Mouse (Mus musculus) layer of hippocampus, adult 8-10 months (tissue): ENCODE data around the gene Anks3. TPM values are rescaled to one million over a fixed set of nuclear protein-coding genes. Genes with fewer than 3 reads are reported as not detected.

Source experiments
- DNase-seq, 2 experiments: peaks; one replicate each; pipeline ENCODE4 v3.0.0; 2022; ENCODE audit warnings: low spot score in 2 of 2
- total RNA-seq, 4 experiments: library from RNA; stranded (reverse); gene quantifications; 2 replicates each; pipeline ENCODE4 v1.2.4; 2022

Anks3 gene
- 10 to 100 TPM; 67.3 to 90.8 (median 81.5) TPM for total RNA-seq

DNA sequence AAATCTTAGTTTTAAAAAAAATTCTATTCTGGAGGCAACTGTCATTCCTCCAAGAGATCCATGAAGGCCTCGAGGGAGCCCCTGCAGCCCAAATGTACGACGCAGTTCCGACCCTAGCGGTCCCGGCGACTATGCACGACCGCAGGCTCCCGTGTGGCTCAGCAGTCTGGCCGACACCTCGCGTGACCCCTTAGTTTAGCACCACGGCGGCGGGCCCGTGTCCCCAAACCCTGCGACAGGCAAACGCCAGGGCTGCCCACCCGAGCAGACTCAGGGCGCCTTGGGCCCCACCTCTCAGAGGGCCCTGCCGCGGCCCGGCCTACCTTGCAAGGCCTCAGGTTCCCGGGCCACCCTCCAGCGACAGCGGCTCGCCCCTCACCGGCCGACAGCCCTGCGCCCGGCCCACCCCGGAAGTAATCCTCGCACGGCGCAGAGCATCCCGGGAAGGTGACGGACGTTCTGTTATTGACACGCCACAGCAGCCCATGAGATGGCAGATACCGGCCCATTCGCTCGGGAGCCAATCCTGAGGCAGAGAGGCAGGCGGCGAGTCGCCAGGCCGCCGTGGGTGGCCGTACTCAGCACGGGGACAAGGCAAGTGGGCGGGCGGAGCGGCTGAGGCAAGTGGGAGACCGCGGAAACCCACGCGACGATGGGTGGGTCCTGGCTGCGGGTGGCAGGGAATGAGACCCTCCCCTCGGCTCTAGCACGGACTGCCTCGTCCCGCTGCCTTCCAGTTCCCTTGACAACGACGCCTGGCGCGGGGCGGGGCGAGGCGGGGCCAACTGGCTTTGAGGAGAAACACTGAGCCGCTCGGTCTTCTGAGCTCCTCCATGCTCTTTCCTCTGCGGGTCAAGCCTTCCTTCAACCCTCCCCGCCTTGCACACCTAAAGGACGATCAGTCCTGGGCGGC, at the start of gene Anks3:
Gene Anks3, minus strand, starts transcription at position 409 of the 913 bp plus-strand sequence.
- peak; percentile 99 for DNase-seq

DNA sequence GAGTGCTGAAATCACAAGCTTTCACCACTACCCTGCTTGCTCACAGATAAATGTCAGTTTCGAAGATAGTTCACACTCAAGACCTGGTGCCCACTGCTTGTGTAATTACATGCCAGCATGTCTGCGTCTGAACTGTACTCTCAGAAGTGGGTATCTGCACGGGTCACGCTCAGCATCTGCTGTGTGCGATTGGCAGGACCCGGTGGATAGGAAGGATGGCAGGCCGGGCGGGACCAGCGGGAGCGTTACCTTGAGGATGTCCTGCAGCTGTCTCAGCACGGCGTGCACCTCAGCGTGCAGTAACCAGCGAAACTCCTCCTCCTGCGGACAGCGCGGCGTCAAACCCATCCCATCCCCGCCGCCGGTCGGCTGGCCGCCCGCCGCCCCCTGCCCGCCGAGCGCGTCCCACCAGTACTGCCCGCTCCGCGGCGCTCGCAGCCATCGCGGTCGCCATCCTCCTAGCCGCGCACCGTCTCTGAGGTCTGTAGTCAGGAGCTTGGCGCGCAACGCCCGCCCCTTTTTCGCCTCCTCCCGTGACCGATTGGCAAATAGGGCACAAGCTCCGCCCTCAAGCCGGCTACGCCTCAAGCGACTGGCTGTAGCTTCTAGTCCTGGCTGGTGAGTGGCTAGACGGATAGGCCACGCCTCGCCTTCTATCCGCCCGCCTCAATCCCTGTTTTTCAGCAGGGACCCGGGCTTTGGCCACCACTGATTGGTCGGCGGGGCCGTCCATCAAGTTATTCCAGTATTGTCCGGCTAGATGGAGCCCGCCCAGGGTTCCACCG, 49.2 kb upstream of the Anks3 start, which contains the start of gene Rogdi:
Gene Rogdi, minus strand, starts transcription at position 500 of the 785 bp plus-strand sequence.
- peak; percentile 99 for DNase-seq

DNA sequence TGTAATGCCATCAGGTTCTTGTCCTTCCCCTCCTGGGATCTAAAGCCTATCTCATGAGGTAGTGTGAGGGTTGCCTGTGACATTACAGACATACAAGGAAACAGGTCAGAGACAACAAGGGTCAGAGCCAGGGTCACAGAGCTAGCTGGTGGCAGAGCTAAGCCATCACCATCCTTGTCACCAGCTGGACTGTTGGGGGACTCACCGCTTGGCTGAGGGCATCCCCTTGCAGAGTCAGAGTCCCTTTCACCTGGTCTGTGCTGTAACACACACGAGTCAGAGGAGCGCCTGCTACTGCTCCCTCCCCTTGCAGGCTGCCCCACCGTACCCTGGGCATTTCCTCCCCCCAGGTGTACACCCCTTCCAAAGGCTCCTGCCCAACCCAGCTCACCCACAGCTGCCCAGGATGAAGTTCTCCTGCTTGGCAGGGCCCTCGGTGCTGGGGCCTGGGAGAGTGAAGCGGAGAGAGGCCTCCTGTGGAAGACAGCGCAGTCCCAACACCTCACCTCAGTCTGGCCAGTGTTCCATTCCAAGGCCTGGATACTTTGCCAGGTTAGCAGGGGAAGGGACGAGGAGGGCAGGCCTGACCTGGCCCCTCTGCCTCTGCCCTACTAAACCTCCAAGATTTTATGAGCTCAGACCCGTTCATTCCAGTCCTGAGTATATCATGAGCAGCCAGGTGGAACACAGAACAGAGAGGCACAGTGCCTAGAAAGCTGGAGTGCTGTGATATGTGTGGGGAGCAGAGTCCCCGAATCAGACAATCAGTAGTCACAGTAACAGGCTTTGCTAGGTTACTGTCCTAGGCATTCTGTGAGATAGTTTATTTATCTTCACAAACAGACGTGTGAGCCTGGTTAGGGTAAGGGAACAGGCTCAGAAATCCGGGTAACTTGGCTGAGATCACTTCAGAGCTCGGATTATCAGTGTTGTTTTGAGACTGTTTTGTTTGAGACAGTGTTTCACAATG, 48.3 kb upstream of the Anks3 start:
- no peak for DNase-seq

DNA sequence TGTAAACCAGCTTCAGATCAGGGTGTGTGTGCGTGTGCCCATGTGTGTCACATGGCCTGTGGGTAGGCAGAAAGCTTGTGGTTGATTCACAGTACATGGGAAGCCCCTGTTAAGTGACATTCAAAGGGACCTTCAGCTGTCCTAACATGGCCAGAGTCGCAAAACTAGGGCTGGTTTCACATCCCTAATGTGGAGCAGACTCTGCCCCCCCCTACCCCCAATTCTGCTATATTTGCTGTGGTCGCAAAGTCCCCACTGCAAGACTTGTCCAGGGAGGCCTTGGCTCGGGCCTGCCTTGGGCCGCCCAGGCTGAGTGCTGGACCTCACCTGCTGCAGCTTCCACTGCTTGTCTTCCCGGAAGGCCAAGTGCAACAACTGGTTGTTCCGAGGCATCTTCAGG, 47.3 kb upstream of the Anks3 start:
- no peak for DNase-seq

DNA sequence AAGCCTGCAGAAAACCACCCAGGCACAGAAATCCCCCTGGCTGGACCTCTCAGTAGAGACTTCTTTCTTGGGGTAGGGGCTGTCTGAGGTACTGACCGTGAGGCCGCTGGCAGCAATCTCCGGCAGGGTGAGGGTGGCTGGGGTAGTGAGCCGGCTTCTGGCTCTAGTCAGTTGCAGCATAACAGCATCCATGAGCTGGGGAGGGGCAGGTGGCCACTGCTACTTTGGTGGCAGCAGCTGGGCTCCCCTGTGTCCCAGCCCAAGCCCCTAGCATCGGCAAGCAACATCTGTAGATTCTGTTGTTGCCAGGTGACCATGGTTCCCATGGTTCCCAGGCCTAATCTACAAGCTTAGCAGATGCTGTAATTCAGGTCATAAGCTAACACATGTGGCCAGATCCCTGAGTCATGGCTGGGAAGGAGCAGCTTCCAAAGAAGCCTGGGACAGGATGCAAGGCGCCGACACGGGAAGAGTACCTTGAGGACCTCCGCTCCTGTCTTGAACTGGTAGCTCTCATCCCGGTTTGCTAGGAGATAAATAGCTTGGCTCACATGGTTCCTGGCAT, 46.4 kb upstream of the Anks3 start:
- no peak for DNase-seq

DNA sequence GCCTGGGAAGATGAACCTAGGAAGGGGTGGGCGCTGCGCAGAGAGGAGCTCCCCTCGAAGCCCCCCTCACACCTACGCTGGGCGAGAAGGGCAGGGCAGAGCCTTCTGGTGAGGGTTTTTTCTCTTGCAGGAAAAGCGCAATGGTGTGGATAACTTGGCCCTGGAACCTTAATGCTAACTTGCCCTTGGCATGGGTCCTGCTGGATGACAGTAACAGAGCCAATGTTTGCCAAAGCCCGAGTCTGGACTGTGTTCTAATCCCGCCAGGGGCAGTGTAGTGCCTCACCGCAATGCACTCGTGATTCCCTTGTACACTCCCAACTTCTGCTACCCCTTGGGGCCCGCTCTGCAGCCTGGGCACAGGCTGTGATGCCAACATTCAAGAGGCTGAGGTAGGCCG, 44.1 kb upstream of the Anks3 start:
- DNase-seq = no peak

DNA sequence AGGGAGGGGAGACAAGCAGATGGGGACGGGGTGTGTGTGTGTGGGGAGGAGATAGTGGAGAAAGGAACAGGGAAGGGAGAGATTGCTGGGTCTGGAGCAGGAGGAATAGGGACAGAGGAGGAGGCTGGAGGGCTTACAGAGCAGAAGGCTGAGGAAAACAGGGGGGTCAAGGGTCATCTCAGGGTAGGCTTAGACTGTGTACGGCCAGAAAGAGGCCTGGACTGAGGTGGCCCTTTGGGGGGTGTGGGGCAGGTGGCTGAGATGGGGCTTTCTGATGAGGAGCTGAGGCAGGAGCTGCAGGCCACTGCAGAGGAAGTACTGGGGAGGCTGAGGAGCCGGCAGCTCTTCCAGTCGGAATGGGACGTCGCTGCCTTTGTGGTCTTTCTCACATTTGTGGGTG, 43.5 kb upstream of the Anks3 start:
- no peak for DNase-seq

DNA sequence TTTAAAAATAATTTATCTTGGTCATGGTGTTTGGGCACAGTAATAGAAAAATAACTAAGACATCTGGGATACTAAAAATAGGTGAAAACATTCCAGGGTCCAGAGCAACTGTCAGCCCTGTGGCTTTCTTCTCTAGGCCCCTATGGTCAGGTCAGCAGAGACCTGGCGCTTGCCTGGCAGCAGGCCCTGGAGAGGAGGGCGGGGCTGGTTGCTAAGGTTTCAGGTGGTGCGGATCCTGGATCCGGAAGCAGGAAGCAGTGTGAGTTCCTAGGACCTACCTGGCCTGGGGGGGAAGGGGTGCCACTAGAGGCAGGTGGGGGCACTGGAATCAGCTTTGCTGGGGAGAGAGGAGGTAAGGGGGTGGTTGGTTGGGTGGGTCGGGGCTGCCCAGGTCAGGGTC, 43.1 kb upstream of the Anks3 start, which contains the start of gene Smim22:
Gene Smim22, plus strand, starts transcription at position 222 of the 400 bp plus-strand sequence.
- no peak for DNase-seq

DNA sequence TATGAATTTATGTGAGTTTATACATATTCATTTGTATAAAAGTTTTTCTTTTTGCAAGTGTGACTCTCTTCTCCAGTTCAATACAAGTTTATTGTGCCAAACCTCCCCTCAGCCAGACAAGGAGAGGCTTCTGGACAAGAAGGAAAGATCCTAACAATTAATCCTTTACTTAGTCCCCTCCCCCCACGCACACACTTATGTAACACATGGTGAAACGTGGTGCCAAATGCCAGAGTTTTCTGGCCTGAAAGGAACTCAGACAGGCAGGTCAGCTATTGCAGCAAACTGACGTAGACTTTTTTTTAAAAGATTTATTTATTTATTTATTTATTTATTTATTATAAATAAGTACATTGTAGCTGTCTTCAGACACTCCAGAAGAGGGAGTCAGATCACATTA, 36.6 kb upstream of the Anks3 start:
- DNase-seq = no peak

DNA sequence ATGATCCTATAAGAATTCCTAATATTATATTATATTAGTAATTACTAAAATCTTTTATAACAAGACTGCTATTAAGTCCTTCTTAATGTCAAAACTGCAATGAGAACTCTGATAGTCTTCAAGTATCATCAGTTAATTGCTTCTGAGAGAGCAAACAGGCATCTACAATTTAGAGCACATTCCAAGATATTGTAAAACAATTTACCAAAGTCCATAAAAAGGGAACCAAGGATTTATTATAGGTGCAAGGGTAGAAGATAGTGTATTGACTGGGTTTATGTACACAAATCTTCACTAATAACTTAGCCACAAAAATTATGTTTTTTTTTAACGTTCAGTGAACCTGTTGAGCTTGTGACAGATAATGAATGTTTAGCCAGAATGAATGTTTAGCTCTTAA, 35.0 kb upstream of the Anks3 start:
- no peak for DNase-seq

DNA sequence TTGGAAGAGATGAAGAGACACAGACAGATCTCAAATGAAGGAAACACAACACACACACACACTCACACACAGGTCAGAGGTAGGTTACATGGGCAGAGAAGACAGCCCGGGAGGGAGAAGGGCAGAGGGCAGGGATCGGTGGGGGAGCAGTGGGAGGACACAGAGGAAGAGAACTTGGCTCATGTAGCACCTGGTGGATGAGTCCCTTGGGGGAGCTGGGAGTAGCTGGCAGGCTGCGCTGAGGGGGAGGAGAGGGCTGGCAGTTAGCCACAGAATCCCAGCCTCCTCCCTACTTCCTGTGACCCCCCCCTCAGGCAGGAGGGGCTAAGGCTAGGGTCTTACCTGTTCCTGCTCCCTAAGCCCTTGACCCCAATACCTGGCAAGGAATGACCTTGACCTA, 33.5 kb upstream of the Anks3 start, which contains the start of gene Sept12:
Gene Sept12, minus strand, starts transcription at position 300 of the 400 bp plus-strand sequence.
- no peak for DNase-seq

DNA sequence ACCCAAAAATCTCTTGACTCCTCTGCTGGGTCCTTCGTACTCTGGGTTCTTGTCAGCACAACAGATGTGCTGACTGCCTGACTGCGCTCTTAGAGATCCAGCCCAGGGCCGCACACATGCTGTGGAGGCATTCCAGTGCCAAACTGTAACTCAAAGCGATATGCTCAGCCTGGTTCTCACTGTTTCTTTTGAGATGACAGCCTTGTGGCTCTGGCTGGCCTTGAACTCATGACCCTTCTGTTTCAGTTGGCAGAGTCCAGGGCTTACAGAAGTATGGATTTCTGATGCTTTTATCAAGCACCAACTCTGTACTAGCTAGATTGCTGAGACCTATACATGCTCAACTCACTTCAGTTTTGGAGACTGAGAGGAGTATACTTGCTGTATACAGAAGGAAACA, 29.3 kb upstream of the Anks3 start:
- no peak for DNase-seq

DNA sequence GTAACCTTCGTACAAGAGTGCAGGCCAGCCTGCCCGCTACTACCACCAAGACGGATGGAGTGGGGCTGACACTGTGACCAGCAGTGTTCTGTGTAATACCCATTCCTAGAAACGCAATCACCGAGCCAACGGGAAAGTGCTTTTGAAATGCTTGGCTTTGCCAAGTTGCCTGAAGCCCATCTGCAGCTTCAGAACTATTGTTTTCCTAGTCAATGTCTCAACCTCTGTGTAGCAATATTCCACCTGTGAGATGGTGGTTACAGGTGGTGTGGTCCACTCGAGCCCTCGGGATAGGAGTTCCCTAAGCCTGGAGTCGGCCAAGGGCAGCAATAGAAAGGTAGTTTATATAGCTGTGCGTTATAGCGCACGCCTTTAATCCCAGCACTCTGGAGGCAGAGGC, 20.7 kb upstream of the Anks3 start:
- no peak for DNase-seq

DNA sequence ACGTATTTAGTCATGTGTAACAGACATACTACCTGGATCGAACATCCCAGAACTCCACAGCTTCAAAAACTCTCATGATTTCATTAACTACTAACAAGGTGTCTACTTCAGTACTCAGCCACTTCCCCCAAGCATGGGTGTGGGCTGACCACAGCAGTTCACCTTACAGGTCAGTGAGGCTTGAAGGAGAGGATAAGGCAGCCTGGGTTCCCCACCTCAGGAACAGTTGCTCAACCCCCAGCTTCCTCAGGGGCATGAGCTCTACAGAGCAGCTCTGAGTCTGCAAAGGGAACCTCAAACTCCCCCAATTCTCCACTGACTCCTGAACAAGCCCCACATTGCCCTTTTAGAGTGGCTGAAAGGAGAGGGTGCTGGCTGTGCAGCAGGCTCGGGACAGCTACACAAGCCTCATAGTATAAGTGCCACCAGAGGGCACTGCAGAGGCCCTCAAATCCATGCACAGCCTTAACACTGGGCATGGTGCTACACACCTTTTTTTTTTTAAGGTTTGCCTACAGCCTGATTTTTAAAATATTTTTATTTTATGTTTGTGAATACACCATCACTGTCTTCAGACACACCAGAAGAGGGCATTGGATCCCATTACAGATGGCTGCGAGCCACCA, 15.9 kb upstream of the Anks3 start:
- no peak for DNase-seq

DNA sequence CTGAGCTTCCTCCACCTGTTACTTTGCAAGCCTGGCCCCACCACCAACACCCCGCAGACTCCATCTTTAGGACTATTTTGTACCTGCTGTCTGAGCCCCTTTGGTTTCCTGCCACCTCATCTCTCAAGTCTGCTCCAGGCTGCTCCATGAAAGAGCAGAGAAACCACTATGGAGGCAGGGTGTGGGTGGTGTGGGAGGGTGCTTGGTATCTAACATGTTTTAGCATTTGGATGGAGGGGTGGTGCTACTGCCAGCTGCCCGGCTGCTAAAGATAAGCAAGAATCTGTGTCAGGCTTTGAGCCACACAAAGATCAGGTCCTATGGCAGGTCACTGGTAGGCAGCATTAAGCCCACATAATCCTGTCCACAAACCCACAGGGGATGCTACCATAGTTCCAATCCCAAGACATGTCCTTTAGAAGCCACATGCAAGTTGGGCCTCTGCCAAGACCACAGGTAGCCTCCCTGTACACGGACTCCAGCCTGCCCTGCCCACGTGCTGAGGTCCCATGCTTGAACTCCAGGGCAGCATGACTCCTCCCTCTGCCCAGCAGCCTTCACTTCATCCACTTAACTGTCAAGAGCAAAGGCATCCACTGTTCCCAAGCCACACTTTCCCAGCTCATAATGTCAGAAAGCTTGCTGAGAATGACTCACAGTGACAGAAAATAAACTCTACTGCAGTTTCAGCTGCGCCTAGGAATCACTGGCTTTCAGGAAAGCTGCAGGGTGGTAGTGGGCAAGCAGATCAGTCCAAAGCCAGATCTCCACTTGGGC, 14.5 kb upstream of the Anks3 start:
- no peak for DNase-seq

DNA sequence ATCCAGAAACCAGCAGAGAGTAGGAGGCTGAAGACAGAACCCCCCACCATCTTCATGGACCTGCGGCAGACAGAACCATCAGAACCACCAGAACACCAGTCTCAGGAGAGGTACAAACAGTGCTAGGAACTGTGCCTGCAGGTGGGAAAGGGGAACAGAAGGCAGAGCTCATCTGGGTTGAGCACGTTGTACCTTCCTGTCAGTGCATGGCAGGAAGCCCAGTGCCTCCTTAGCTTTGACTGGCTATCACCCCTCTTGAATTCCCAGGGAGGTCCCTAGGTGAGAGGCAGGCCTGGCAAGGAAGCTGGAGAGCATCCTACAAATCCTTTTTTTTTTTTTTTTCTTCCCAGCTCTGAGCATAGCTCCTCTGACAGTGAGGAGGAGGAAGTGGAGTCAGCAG, 12.2 kb upstream of the Anks3 start:
- DNase-seq = no peak

DNA sequence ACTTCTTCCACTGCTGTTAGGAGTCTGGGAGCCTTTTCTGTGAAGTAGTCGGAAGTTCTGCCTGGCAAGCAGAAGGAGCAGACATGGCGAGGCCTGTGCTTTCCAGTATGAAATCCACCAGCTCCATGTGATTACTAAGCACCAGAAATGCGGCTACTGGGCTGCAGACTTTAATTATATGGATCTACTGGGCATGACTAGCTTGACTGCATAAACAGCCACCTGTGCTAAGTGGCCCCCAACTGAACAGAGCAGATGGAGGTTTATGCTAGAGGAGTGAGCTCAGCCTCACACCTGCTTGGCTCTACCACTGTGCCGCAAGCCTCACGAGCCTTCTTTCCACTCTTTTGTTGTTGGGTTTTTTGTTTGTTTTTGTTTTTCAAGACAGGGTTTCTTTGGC, 10.5 kb upstream of the Anks3 start:
- no peak for DNase-seq

DNA sequence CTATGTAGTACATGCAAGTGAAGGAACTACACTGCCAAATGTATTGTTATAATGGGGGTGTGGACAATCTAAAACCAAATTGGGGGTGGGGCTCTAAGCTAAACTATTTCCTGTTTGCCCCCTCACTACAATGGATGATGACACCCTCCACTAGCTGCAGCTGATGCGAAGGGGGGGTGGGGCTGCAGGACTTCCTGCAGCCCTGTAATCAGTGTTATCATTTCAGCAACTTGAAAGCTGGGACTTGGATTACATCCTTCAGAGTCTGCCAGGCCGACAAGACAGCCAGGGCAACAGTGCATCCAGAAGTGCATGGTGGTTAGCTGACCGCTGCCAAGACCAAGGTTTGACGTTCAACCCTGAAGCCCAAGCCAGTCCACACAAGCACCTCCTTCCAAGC, 7.6 kb upstream of the Anks3 start:
- DNase-seq = no peak

DNA sequence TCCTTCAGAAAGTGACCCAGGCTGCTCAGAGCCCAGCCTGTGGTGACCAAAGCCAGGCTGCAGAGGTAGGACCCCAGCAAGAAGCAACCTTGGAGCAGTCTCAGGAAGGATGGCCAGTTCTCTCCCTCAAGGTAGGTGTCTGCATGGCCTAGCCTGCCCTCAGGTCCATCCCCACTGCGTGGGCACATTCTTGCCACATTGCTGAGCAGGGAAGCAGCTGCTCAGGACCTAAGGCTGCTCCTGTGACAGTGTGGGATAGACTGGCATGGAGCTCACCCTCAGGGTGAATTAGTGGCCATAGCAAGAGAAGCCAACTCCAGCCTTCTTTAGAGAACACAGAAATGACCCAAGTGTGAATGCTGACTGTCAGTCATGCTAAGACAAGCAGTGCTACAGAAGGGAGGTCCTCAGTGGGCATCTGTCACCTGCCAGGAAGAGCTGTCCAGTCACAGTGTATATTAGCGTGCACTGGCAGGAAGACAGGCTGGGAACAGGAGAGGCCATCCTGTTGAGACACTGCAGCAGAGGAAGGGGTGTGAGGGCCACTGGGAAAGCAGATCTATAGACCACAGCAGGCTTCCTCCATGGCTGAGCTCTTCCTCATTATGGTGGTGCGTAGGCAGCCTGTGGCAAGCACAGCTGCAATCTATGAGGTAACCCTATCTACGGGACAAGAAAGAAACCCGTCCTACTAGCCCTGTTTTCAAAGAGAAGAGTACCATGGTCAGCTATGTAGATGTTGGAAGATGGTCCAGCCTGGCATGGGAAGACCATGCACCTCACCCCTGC, 5.2 kb upstream of the Anks3 start:
- DNase-seq = no peak
